Mouse (Mus musculus) v-Abl transformed pro-B cells (cell line): Measurements from ENCODE around the gene B230118H07Rik.

Experiments
- in situ Hi-C, 2 experiments: fragments of 400-800 bp; cut with MboI; formaldehyde crosslinking; loops; one replicate each; pipeline ENCODE4 v1.15.1; 2025; ENCODE audit not compliant: unreplicated experiment in 2 of 2

Gene B230118H07Rik

DNA sequence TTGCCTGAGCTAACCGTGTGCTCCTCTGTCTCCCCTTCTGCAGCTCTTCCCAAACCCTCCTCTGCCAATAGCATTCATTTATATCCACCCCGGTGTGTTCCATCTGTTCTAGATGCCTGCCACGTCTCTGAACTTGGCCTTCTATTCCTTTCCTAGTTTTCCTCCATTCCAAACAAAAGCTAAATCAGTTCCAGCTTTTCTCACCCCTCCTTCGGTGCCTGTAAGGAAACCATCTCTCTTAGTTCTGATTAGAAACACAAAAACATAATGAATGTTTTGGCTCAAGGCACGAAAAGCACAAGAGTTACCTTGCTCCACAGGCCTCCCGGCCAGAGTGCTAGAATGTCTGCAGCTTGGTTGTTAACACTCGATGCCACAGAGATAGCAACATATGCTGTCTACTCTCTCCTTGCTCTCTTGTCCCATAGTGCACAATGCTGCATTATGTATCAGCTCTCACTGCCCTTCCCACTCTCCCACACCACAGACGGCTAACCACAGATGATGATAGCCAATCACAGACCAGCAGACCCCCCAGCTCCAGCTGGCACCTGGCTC, at the start of gene B230118H07Rik, which contains the start of gene Rag1:
B230118H07Rik (minus strand) TSS at position 419 of the 558 bp plus-strand sequence.
Rag1 (minus strand) TSS at position 388 of the 558 bp plus-strand sequence.
- in situ Hi-C loops: loop anchor here in 1 of 2 experiments (5.0 kb wide), 1 partner anchor 47 kb away; no protein-coding TSS in a partner anchor

DNA sequence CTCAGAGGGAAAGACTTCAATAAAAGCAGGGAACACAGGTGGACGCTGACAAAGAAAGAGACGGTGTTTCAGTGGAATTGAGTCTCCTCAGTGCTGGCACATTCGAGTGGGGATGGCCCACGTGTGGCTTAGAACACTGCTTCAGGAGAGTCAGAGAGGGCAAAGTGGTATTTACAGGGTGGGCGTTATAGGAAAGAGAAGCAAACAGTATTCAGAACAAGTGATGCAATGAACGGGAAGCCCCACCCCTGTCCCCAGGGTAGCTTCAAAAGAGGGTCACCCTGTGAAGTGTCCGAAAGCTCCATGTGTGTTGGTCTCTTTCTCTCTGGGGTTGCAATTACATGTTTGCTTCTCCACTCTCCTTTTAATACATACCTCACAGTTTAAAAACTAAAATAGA, 46.3 kb upstream of the B230118H07Rik start:
- in situ Hi-C loops: loop anchor here (10.0 to 25.0 kb wide), 6 partner anchors 129 to 1642 kb away; partner anchors contain the start of genes Fjx1 (in 2 of the 2), Apip (in 1 of the 2) and Pdhx (in 1 of the 2)

GRCm38 (mm10) chr2:101693577-101694215, 44.4 kb upstream of the B230118H07Rik start:
- in situ Hi-C loops: loop anchor here (10.0 to 25.0 kb wide), 6 partner anchors 131 to 1644 kb away; partner anchors contain the start of genes Fjx1 (in 2 of the 2), Apip (in 1 of the 2) and Pdhx (in 1 of the 2)

GRCm38 (mm10) chr2:101693043-101693442, 43.7 kb upstream of the B230118H07Rik start:
- in situ Hi-C loops: loop anchor here (10.0 to 25.0 kb wide), 6 partner anchors 132 to 1644 kb away; partner anchors contain the start of genes Fjx1 (in 2 of the 2), Apip (in 1 of the 2) and Pdhx (in 1 of the 2)

- in situ Hi-C loops: loop anchor here (10.0 to 25.0 kb wide), 6 partner anchors 134 to 1647 kb away; partner anchors contain the start of genes Fjx1 (in 2 of the 2), Apip (in 1 of the 2) and Pdhx (in 1 of the 2)
Observed at GRCm38 (mm10) chr2:101690252-101690827, 41.0 kb upstream of the B230118H07Rik start.

- in situ Hi-C loops: loop anchor here in 1 of 2 experiments (10.0 to 25.0 kb wide), 2 partner anchors 1387 to 1649 kb away; partner anchors contain the start of genes Apip and Pdhx
Observed at GRCm38 (mm10) chr2:101688011-101688410, 38.7 kb upstream of the B230118H07Rik start.

- in situ Hi-C loops: loop anchor here in 1 of 2 experiments (10.0 to 25.0 kb wide), 2 partner anchors 1390 to 1653 kb away; partner anchors contain the start of genes Apip and Pdhx
Observed at GRCm38 (mm10) chr2:101684421-101684820, 35.1 kb upstream of the B230118H07Rik start.

DNA sequence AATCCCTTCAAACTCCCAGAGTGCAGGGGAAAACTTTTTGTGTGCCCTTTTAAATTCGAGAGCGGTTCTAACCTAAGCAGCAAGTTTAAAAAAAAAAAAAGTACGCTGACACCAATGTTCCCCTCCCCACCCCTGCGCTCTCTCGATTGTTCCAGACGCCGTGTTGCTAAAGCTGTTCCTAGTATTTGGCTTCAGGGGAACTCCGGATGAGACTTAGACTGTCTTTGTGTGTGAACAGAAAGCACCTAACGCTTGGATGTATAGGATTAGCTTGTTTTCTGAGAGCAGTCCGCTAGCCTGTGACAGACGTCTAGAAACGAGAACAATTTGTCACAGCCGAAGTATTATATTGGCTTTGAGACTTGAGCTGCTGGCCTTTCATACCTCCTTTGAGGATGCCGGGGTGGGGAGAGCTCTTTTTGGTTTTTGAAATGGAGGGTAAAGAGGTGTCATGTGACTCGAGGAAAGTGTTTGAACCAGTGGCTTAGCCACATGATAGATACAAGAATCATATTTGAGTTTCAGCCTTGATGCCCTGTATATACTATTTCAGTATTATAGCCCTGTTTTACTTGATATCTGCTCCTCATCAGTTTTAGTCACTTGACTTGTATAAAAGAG, 29.9 kb upstream of the B230118H07Rik start:
- in situ Hi-C loops: loop anchor here in 1 of 2 experiments (10.0 to 25.0 kb wide), 2 partner anchors 356 to 1658 kb away; no protein-coding TSS in a partner anchor

DNA sequence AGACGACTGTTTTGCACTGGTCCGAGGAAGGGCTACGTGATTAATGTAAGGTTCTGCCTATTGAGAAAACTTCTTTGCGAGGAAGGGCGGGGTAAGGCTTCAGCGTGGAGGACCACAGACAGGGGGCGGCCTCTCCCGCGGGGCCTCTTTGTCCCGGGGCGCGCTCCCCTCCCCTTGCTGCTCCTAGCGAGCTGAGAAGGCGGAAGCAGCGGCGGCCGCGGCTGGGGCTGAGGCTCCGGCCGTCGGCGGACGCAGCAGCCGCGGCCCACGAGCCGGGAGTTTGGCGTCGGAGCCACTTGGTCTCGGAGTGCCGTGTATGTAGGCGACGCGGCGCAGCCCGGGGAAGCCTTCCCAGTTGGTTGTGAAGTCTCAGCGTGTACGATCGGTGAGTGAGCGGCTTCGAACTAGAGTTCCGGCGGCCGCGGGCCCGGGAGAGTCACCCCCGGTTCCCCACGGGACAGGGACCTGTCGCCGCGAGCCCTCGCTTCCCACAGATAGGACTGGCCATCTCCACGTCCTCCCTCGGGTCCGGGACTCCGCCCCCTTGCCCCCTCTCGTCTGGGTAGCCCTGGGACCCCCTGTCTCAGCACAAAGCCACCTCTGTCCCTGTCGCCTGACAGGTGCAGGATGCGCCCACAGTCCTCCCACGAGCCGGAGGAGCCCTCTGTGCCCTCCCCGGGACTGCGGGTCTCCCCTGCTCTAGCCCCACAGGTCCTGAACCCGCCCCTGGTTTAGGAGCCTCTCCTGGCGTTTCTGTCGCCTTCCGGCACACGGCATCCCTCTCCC, 29.1 kb upstream of the B230118H07Rik start, which contains the start of gene Traf6:
Traf6 (plus strand) TSS at position 194 of the 786 bp plus-strand sequence.
- in situ Hi-C loops: loop anchor here in 1 of 2 experiments (10.0 to 25.0 kb wide), 2 partner anchors 356 to 1659 kb away; no protein-coding TSS in a partner anchor

GRCm38 (mm10) chr2:101673547-101673946, 24.2 kb upstream of the B230118H07Rik start:
- in situ Hi-C loops: loop anchor here in 1 of 2 experiments (10.0 kb wide), 1 partner anchor 361 kb away; no protein-coding TSS in a partner anchor

DNA sequence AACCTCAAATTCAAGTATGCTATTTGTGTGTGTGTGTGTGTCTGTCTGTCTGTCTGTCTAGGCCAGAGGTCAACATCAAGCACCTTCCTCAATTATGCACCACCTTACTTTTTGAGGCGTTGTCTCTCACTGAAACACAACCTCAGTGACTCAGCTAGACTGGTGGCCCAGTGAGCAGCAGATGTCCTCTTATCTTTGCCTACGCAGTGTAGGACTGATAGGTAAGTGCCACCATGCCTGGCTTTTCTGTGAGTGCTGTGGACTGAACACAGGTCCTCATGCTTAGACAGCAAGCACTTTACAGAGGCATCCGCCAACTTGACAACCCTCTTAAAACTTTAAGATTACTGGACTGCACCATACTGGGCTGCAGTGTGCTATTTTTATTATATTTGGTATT, 19.4 kb upstream of the B230118H07Rik start:
- in situ Hi-C loops: loop anchor here (5.0 to 10.0 kb wide), 4 partner anchors 369 to 1406 kb away; partner anchors contain the start of genes Fjx1 (in 2 of the 2), Apip (in 1 of the 2) and Pdhx (in 1 of the 2)

- in situ Hi-C loops: loop anchor here (5.0 to 10.0 kb wide), 4 partner anchors 372 to 1409 kb away; partner anchors contain the start of genes Fjx1 (in 2 of the 2), Apip (in 1 of the 2) and Pdhx (in 1 of the 2)
Observed at GRCm38 (mm10) chr2:101665703-101666092, 16.4 kb upstream of the B230118H07Rik start.

GRCm38 (mm10) chr2:101665058-101665702, 15.8 kb upstream of the B230118H07Rik start:
- in situ Hi-C loops: loop anchor here (5.0 to 10.0 kb wide), 4 partner anchors 372 to 1410 kb away; partner anchors contain the start of genes Fjx1 (in 2 of the 2), Apip (in 1 of the 2) and Pdhx (in 1 of the 2)

DNA sequence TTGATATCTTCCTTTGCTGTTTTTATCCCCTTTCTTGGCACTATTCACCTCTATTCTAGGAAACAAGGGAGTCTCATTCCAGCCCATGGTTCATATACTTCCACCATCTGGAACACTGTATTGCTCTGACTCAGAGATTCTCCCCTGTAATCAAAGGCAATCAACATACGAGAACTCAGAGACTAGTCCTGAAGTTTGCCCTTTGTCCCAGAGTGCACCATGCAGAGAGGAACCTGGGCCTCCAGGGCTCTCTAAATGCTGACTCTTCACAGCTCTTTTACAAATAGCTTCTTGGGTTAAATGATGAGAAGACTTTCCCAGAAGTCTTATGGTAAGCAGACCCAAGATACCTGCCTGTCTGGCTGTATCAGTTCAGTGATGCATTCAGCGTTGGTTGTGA, 11.2 kb upstream of the B230118H07Rik start:
- in situ Hi-C loops: loop anchor here (5.0 to 10.0 kb wide), 3 partner anchors 794 to 1687 kb away; partner anchors contain the start of genes Apip (in 1 of the 2), Fjx1 (in 1 of the 2) and Pdhx (in 1 of the 2)

DNA sequence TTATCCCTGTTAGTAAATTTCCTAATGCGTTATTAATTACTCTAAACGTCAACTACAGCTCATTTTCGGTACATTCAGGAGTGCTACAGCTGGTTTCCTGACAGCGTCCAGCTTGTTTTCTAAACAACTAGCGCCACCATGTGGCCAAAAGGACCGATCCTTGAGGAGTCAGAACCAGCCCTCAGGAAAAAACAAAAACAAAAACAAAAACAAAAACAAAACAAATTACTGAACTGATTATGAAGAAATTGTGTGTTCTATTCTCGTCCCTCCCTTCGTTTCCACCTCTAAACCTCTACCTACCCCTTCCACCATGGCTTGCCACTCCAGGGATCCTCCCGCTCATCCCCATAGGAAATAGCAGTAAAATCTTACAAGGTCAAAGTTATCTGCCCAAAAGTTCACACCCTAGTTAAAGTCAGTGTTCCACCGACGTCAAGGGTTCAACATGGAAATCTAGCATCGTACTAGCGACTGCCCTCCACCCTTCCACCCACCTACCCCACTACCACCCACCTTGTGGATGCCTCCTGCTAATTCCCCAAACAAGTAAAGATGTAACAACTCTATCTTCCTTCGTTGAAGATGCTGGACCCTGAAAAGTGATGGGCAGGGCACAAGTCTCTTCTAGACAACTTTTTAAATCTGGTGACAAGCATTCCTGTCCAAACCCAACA, 3.7 kb upstream of the B230118H07Rik start:
- in situ Hi-C loops: loop anchor here in 1 of 2 experiments (5.0 kb wide), 2 partner anchors 56 to 181 kb away; no protein-coding TSS in a partner anchor

GRCm38 (mm10) chr2:101652204-101652920, 3.0 kb upstream of the B230118H07Rik start:
- in situ Hi-C loops: loop anchor here in 1 of 2 experiments (5.0 kb wide), 2 partner anchors 55 to 180 kb away; no protein-coding TSS in a partner anchor
